Mouse (Mus musculus) layer of hippocampus, postnatal 10 days (tissue): ENCODE measurements around the gene Tns3. TPM values are rescaled to one million over a fixed set of nuclear protein-coding genes. Genes with fewer than 3 reads are reported as not detected.
"Not testable (repeated sequence)": the region's sequence is repeated elsewhere in the genome, so short reads cannot be mapped to it uniquely, and the experiment has no call there.

ENCODE experiments used
- DNase-seq, 2 experiments: peaks; one replicate each; pipeline ENCODE4 v3.0.0; 2021; ENCODE audit warnings: low spot score in 2 of 2
- total RNA-seq, 2 experiments: library from RNA; stranded (reverse); gene quantifications; 2 replicates each; pipeline ENCODE4 v1.2.3; 2021

Gene Tns3
- total RNA-seq, 2 experiments from 2014 or later, result 39.5 to 42.5 TPM

DNA sequence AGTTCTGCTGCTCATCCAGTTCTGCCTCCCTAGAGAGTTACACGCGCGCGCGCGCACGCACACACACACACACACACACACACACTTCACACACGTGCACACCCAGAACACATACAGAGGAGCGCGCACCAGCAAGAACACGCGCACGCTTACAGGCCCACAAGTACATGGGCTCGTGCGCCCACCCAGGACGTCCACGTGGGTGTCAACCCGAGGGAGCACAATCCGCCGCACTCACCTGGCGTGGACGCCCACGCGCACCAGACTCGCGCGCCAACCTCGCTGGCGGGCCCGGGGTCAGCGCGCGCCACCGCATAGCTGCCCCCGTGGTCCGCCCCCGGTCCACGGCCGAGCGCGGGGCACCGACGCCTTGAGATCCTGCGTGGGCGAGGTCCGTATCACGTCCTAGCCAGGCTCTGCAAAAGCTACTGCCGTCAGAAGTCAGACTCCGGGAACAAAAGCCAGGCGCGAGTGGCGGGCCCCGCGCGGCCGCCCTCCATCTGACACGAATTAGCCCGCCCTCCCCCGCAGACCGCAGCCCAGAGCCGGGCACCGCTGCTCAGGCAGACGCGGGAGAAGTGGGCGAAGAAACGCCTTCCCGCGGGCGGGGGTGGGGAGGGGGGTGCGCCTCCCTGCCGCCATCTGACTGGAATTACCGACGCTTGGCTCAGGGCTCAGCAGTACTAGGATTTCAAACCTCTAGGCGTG, 40.0 kb downstream of the Tns3 start:
- peak; percentile 49 to 65 for DNase-seq

GRCm38 (mm10) chr11:8623852-8624178, 40.5 kb downstream of the Tns3 start:
- DNase-seq, result no peak

DNA sequence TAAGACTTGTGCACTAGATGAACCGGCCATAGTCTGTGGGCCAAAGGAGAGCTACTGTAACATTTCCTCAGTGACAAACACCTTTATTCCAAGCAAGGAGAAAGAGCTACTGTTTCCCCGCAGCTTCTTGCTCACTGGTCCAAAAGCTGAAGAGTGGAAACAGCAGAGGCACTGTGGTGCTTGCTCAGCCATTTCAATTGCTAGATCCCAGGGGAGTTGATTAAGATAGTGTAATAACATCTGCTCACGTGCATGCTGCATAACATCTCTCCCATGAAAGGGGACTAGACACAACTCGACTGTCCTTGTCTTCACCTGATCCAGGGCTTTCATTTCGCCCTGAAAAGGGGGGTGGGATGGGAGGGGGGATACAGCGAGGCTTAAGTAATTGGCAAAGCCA, 41.7 kb downstream of the Tns3 start:
- DNase-seq, result no peak

- not testable (repeated sequence) for DNase-seq
Observed at GRCm38 (mm10) chr11:8619111-8619510, 45.2 kb downstream of the Tns3 start.

- DNase-seq, result no peak
Observed at GRCm38 (mm10) chr11:8618301-8618700, 46.0 kb downstream of the Tns3 start.

DNA sequence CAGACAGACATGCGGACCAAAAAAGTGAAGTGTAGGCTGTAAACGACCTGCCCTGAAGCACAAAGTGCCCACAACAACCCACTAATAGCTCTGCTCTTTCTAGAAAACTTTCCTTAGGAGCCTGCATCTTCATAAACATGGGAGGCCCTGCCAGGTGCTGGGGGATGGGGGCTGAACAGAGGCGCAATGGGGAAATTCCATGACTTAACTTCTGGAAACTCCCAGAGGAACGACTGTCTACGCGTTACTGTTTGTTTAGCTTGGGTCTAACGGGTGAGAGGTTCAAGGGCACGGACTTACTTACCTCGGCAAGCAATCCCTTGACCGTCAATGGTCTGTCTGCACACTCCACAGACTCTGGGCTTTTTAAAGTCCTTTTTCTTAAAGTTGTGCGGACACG, 48.9 kb downstream of the Tns3 start:
- DNase-seq, result no peak

GRCm38 (mm10) chr11:8610456-8610855, 53.9 kb downstream of the Tns3 start:
- DNase-seq, result no peak

DNA sequence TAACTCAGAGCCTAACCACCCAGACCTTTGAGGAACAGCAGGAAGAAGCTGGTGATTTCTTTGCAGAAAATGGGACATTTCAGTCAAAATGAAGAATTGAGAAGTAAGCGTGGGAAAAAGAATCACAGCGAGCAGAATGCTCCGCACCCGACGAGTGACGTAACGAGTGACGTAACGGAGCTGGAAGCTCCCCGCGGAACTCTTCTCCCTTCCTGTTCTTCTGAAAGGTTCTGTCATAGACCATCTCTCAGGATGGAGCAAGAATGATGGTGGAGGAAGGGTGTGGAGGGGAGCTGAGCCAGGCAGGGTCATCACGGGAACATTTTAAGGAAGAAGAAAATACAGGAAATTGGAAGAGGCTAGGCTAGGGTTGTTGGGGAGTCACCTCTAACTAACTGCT, 54.5 kb downstream of the Tns3 start:
- DNase-seq, result no peak

- no peak for DNase-seq
Observed at GRCm38 (mm10) chr11:8607123-8607522, 57.2 kb downstream of the Tns3 start.

DNA sequence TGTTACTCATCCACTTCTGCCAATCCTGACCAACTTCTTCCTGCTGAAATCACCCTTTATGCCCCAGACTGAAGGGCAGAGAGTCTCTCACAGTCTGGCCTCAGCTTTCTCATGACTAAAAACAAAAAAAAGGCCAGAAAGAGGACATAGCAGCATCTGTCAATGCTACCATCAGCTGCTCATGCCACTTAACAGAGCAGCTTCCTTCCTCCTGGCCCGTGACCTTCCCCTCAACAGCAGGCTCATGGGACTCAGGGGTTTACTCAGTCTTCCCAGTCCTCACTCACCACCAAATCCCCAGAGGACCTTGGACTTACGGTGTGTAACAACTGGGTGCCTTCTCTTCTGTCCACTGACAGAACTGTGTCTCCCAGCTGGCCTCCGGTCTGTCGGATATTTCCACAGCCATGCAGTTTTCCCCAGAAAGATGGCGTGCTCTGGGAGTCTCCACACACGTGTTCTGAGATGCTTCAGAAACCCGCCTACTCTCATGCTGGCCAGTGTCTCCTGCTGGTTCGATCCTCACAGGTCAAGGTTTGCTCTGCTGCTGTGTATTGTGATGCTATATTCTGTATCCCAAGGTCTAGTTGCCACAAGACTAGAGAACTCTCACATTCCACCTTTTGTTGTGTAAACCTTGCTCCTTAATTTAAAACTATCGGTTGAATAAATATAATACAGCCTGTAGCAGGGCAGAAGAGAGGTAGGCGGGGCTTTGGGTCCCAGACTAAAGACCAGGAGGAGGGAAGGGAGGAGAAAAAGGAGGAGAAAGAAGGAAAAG, 59.4 kb downstream of the Tns3 start:
- DNase-seq, result no peak

DNA sequence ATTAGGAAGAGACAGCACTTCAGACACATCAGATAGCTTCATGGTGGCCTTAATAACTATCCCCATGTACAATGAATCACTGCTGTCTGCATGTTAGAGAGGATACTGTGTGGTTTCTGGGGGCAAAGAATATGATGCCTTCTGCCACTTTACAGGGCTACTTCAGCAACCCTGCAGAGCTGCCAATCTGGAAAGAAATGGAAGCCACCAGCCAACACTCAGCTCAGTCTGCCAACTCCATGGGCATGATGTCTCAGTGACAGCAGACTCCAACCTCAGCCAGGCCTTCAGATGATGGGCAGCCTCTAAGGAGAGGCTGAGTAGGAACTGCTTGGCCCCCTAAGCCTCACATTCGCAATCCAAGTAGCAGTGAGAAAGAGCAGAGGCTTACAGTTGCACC, 61.7 kb downstream of the Tns3 start:
- DNase-seq, result no peak

DNA sequence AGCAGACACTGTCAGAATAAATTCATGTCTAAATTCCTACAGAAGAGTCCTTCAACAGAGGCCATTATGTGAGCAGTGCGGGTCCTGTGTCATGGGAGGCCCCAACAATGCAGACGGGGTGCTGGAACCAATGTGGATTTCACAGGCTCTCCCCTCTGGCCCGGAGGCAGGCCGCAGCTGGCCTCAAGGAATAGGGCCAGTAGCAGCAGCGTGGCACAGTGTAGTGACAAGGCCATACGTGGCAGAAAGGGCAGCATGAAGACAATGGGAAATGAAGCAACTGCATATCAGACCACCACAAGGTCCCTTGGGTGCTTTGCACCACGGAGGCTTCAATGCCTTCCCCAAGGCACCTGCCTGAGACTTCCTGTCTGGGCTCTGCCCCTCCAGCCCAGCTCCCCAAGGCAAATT, 62.9 kb downstream of the Tns3 start:
- DNase-seq, result no peak

DNA sequence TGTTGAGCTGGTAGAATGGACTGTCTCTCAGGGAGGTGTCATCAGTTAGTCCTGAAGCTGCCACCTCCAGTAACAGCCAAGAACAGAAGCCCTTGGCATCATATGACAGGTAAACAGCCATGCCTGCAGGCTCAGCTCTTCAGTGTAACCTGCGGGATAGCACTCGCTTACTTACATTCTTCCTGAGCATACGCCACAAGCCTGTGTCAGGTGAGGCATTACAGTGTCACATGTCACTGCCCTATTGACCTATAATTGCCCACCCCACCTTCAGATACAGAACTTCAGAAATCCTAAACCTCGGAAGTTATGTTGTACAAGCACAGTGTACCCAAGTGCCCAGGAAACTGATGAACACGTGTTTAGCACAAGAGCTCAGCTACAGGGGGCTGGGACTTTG, 68.7 kb downstream of the Tns3 start:
- no peak for DNase-seq

DNA sequence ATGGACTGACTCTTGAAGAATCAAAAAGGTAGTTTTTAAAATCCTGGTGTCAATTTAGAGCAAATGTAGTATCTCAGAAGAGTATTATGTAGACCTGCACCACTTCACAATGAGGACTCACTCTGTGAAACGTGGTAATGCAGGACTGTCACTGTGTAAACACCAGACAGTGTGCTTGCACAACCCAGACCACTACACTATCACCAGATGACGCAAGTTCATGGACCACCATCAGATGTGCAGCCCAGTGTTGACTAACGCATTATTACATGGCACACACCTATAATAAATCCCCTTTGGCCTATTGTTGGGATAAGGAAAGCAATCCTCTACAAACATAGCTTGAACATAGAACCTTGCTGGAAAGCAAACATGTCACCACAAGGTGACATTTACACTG, 71.2 kb downstream of the Tns3 start:
- DNase-seq, result no peak

GRCm38 (mm10) chr11:8591271-8591670, 73.1 kb downstream of the Tns3 start:
- DNase-seq, result no peak

DNA sequence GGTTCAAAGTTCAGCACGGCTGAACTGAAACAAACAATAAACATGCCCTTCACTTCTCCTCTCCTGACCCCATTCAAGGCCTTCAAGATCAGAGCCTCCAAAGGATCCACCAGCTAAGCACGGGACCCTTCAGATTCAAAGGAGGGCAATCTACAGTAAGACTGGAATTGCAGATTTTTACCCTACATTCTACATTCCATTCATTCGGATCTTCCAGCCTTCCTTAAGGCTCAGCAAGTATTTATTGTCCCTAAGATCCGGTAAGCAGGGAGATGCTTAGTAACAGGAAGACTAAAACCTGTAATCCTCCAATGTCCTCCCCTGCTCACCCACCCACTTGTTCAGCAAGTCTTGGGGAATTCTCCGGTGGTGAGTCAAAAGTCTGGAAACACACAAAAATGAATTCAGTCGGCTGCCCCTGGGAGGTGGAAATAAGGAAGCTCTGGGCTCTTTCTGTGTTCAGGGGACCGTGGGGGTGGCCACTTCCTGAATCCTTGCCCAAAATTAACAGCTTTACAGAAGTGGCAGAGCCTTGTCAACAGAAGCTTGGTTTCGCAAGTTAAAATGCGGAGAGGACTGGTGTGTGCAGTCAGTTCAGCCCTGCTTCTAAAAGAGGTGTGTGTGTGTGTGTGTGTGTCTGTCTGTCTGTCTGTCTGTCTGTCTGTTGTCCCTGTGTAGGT, 75.0 kb downstream of the Tns3 start:
- DNase-seq, result peak in 1 of 2 experiments; percentile 28

- DNase-seq, result no peak
Observed at GRCm38 (mm10) chr11:8587941-8588340, 76.4 kb downstream of the Tns3 start.

DNA sequence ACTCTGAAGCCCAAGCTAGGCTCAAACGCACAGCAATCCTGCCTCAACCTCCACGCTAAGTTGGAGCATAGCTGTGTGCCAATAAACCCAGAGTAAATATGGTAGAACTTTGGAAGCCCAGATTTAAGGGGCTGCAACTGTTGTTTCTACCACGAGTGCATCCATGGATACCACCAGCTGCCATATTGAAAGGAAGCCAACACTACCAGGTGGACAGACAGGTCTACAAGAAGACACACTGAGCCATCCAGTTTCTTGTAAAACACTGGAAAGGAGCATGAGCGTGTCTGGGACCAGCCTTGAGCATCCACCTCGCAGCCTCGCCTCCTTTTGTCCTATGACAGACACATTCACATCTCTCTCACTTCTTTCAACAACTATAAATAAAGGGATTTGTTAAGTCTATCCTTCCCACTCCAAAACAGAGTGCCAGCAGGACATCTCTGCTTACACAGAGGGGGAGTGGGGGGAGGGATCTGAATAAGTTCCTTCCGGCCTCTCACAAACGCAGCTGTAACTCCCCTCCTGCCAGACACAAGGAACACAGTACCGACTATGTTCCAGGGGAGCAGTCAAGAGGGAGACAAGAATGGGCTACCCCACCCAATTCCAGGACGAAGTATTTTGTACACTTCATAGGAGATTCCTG, 77.2 kb downstream of the Tns3 start:
- no peak for DNase-seq

DNA sequence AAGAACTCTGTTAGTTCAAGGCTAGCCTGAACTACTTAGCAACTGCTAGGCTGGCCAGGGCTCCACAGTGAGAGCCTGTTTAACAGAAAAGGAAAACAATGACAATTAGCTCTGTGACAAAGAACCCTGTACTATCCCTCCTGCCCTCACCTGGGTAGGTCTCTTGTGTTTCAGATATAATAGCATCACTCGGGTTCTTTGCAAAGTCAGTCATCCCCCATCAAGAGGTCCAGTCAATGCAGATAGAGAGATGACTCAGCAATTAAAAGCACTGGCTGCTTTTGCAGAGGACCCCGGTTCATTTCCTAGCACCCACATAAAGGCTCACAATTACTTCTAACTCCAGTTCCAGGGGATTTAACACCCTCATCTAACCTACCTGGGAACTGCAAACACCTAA, 78.0 kb downstream of the Tns3 start:
- no peak for DNase-seq

GRCm38 (mm10) chr11:8585686-8586085, 78.6 kb downstream of the Tns3 start:
- DNase-seq, result no peak

DNA sequence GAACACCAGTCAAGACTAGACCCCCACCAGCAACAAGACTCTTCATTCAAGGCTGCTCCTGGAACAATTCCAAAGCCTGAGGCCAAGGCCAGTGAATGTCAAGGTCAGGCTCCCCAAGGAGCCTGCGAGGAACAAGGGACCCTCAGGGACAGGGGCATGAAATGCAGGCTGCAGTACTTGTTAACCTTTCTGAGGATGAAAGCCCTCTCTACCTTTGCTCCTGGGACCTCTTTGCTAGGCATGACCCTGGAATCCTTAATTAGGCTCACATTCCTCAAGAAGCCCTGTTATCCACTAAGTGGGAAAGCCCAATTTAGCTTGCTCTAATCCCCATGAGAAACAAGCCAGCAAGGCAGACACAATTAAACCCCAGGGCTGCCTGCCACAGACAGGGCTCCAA, 79.4 kb downstream of the Tns3 start:
- no peak for DNase-seq

GRCm38 (mm10) chr11:8584307-8584706, 80.0 kb downstream of the Tns3 start:
- no peak for DNase-seq
